Comparison of ENCODE assay signal across 1 mouse cellular context in genomic region chr15:80088637-80089036, GRCm38 (mm10).
TF ChIP-seq lines count a peak whose summit lies in the region.

No protein-coding gene starts in this region.

TF ChIP-seq in MEL, 35 proteins besides CTCF, POLR2A, EP300 and RAD21 (continued from another document):
- no peak for TF ChIP-seq KAT2A (conservative IDR thresholded peaks at IDR 0.05; ENCODE audit: low read depth, low read length)
- peak; percentile 40; the same call in 1 of the 2 replicates for TF ChIP-seq TCF12 (IDR thresholded peaks at IDR 0.05; ENCODE audit: low read depth, low read length)
